Mouse (Mus musculus) frontal cortex, adult (tissue): ENCODE measurements around the gene Mfsd9.
"Not testable (repeated sequence)": the region's sequence is repeated elsewhere in the genome, so short reads cannot be mapped to it uniquely, and the experiment has no call there.

Experiments
- ATAC-seq: cut with Nextera tagmentation; 2 replicates; pipeline ENCODE4 v1.9.2; 2017; ENCODE audit warnings: mild to moderate bottlenecking, moderate library complexity, mixed read lengths; ENCODE audit not compliant: low TSS enrichment

Gene Mfsd9

GRCm38 (mm10) chr1:40783450-40783849 lies 7.0 kb downstream of the Mfsd9 start:
- ATAC-seq = no peak

DNA sequence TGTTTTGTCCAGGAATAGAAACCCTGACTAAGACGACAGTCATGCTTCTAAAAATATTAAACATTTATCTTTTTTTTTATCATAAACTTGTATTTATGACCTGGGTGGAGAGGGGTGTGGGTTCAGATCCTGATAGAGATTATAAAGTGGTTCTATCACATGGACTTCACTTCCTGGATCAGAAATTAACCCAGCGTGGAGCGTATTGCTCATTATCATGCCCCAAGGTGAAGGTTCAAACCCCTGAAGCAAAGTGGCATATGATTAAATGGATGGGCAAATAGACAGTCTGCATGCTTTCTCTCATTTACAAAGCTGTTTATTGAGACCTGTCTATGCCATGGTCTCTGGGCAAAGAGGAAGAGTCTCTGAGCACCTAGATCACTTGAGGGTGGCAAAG lies 13.7 kb downstream of the Mfsd9 start:
- ATAC-seq = no peak

DNA sequence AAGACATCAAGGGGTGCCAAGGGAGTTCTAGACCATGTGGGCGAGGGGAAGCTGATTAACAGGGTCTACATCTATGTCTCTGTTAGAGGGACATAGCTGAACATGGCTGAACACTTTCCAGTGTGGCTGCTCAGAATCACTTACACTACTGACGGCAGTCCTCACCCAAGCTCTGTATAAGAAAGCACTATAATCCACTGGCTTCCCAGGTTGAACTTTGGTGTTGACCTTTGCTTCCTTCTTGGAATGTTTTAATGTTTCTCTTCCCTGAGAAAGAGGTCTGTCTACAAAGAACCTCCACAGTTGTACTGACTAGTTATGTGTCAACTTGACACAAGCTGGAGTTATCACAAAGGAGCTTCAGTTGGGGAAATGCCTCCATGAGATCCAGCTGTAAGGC lies 14.4 kb downstream of the Mfsd9 start:
- no peak for ATAC-seq

- no peak for ATAC-seq
These were observed 16.4 kb downstream of the Mfsd9 start for GRCm38 (mm10) chr1:40774040-40774439.

DNA sequence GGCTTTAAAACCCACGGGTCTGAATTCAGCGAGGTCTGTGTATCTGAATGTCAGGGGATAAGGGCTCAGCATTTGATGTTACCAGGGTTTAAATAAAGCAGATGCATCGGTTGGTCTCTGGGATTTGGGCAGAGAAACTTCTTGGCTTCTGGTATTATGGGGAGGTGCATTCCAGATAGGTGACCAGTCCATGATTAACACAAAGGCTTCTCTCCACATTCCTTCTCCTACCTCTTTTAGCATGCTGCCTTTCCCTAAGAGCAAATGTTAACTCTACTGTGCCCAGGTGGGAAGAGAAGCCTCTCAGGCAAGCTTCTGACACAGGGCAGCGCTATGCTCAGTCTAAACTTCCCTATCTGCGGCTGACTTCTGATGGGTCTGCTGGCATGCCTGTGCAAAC lies 17.3 kb downstream of the Mfsd9 start:
- no peak for ATAC-seq

DNA sequence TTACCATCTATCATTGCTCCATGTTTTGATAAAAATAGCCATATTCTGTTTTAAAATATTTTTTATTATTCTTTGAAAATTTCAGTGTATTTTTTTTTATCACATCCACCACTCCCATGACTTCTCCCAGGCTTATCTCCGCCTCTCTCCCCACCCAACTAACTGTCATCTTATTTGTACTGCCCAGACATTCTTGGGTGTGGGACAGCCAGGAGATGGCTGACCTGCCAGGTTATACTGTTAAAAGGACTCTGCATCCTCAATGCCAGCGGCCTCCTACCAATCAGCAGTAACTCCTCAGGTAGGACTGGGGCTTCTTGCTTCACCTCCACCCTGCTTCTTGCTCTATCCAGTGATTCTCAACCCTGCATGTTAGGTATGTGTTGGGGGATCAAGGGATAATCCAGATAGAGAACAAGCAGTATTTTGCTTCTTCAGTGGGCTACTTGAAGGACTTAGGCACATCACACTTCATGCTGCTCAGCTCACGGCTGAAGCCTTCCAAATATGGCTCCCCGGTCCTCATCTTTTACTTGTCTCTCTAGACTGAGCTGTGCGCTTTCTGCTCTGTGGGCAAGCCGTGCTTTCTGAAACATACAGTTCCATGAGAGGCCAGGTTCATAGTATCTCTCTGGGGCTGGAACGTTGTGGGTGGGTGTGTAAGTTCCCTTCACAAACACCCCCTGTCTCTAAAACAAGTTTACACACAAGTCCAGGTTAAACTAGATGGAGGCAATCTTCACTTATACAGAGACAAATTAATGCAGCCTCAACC lies 19.1 kb downstream of the Mfsd9 start:
- ATAC-seq = no peak

- no peak for ATAC-seq
These were observed 21.1 kb downstream of the Mfsd9 start for GRCm38 (mm10) chr1:40769331-40769894.

- peak; percentile 90 for ATAC-seq
These were observed 21.9 kb downstream of the Mfsd9 start for GRCm38 (mm10) chr1:40768606-40769005.

DNA sequence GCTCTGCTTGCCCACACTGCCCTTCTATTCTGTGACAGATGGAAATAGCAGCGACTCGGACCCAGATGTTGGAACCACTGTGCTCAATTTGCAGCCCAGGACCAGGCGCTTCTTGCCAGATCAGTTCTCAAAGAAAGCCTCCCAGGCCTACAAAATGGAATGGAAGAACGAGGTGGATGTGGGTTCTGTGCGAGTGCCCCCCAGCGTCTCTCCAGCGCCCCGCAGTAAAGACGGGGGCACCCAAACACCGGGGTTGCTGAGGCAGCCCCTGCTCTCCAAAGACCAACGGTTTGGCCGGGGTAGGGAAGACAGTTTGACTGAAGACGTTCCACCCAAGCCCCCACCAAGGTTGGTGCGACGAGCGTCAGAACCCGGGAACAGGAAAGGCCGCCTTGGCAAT lies 22.9 kb downstream of the Mfsd9 start:
- no peak for ATAC-seq

DNA sequence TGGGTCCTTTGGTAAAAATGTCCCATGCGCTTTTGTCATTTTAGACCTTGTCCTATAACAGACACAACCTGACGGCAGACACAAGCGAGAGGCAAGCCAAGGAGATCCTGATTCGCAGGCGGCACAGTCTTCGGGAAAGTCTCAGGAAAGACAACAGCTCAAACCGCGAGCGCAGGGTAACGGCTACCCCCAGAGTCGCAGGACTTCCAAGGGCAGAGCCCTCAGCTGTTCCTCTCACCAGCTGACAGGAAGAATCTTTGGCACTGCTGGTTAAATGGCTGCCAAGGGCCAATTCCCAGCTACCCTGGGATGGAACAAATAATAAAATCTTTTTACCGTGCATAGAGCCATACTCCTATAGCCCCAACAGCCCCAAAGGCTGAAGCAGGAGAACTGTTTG lies 25.0 kb downstream of the Mfsd9 start:
- ATAC-seq = no peak

- no peak for ATAC-seq
These were observed 25.7 kb downstream of the Mfsd9 start for GRCm38 (mm10) chr1:40764701-40765275.

- no peak for ATAC-seq
These were observed 26.4 kb downstream of the Mfsd9 start for GRCm38 (mm10) chr1:40764042-40764441.

DNA sequence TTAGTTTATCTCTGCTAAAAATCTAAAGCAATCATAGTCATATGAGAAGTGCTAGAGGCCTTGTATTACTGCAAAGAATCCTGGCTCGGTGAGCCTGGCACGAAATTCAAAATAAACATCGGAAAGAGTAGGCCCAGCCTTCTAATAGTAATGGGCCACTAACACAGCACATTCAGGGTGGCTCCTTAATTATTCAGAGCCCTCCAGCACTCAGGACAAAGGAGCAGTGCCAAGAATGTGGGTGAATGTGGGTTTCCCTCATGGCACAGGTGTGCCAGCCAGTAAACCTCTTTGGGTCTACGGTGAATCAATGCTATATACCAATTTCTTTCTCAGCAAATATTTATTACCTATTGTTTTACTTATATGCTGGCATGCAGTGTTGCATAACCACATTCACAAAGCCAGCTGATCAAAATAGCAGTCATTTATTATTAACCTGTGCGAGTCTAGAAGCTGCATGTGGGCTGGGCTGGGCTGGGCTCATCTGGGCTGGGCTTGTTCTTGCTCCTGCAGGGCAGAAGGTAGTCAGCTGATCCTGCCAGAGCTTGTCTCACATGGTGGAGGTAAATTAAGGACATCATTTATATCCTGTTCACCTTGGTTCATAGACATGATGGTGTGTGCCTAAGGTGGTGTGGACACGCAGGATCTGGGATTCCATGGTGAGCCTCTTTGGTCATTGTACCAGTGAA lies 30.6 kb downstream of the Mfsd9 start:
- ATAC-seq = no peak

- no peak for ATAC-seq
These were observed 44.4 kb downstream of the Mfsd9 start for GRCm38 (mm10) chr1:40746089-40746488.

GRCm38 (mm10) chr1:40740739-40741138 lies 49.7 kb downstream of the Mfsd9 start:
- ATAC-seq = no peak

GRCm38 (mm10) chr1:40738246-40738645 lies 52.2 kb downstream of the Mfsd9 start:
- not testable (repeated sequence) for ATAC-seq

DNA sequence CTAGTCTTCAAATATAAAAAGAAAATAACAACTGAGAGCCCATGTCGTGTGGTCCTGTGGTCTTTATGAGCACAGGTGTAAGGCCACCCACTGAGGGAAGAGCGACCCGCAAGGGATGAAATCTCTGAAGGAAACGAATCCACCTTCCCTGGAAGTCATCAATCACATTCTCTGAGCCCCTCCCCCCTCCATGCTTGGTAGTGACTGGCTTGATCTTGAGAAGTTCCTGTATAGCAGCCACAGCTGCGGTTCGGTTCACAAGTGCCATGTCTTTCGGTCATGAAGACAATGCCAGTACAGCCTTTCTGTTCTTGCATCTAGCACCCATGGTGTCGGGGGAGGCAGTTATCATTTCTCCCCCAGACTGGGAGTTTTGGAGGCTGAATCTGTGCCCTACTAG lies 52.8 kb downstream of the Mfsd9 start:
- ATAC-seq = no peak

- ATAC-seq = no peak
These were observed 61.9 kb downstream of the Mfsd9 start for GRCm38 (mm10) chr1:40728636-40729035.

DNA sequence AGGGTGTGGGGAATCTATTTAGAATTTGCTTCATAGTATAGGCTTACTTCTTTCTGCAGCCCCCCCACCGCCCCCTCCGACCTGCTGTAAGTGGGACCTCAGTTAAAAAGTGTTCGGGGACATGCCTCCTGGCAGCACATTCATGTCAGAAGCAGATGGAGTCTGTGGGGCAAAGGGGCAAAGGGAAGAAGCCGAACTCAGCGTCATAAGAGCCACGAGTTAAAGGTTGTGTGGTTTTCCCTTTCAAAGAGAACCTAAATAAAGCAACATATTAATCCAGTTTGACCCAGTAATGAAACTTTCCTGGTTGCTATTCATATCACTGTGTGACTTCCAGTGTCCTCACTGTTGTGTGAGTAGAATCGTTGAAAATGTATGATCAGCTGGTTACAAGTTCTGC lies 63.1 kb downstream of the Mfsd9 start:
- ATAC-seq = no peak

DNA sequence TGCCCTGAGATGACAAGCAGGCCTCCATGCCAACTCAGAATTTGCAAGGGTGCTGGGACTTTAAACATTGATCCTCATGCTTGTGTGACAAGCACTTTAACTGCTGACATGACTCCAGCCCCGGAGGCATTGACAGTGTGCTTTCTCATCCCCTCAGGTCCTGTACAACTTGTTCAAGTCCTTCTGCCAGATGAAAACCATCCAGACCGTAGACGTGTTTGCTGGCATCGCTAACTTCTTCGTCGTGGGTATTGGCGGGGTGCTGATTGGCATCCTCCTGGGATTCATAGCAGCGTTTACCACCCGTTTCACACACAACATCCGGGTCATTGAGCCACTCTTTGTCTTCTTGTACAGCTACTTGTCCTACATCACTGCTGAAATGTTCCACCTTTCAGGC lies 64.4 kb downstream of the Mfsd9 start:
- ATAC-seq = no peak
